Mouse (Mus musculus): ENCODE measurements around the gene Nol12. TPM values are rescaled to one million over a fixed set of nuclear protein-coding genes. Genes with fewer than 3 reads are reported as not detected.

Gene Nol12
- total and polyA plus RNA-seq, 3 experiments: 13.7 to 91.1 (median 33.2) TPM

DNA sequence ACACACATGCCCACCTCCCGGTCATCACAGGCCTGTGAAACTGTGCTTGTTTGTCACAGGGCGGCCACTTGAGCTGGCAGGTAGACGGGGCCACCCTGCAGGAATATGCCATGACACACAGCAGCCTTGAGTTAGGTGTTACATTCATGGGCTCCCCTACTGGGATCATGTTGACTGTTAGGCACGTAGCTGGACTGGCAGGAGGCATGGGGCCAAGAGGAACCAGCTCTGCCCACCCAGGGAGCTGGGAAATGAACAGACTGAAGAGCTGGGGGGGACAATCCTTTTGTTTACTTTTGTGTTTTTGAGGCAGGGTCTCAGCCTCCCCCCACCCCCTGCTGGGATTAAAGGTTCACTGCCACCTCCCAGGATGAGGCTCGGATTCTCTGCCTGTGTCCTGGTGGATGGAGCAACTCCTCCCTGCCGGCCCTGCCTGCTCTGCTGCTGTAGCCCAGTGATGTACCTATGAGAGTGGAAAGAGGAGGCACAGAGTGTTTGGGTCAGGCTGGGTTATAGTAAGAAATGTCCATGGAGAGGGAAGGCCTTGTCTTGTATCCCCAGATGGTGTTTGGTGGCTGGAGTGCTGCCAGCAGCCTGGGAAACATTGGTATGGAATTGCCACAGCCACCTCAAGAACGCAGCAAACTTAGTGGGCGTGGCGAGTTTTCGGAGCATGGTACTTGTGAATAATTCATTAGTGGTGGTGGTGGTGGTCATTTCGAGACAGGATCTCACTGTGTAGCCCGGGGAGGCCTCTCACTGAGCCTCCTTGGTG, 18.5 kb upstream of the Nol12 start:
- no peak overlapping the region for H3K9ac ChIP-seq (ENCODE audit: insufficient read depth, low read depth)
- no peak overlapping the region for H3K27ac ChIP-seq (ENCODE audit: insufficient read depth, low read depth)
- no peak overlapping the region for H3K4me2 ChIP-seq (ENCODE audit: insufficient read depth, low read depth, poor library complexity, severe bottlenecking)
- H3K79me2 ChIP-seq (replicated peaks; ENCODE audit: control insufficient read depth, extremely low read depth, insufficient read depth, poor library complexity, severe bottlenecking): no peaks in the 10 kb centered on the region
- TF ChIP-seq ZNF384 (IDR thresholded peaks at IDR 0.05; ENCODE audit: low read depth, low read length) (no peak), JUND (conservative IDR thresholded peaks at IDR 0.05; ENCODE audit: low read depth, low read length) (no peak), NELFE (IDR thresholded peaks at IDR 0.05; ENCODE audit: low read depth, low read length) (no peak), CHD2 (IDR thresholded peaks at IDR 0.05; ENCODE audit: low read length) (no peak), SIN3A (IDR thresholded peaks at IDR 0.05; ENCODE audit: low read length) (no peak), BHLHE40 (IDR thresholded peaks at IDR 0.05; ENCODE audit: low read depth, low read length) (no peak), POLR2A (IDR thresholded peaks at IDR 0.05; ENCODE audit: low read depth, low read length) (no peak), MEF2A (IDR thresholded peaks at IDR 0.05; ENCODE audit: borderline replicate concordance, low read depth, low read length) (no peak), ETS1 (conservative IDR thresholded peaks at IDR 0.05; ENCODE audit: low read depth, low read length) (no peak), MAFK (IDR thresholded peaks at IDR 0.05; ENCODE audit: insufficient replicate concordance, low read length) (no peak), SMC3 (IDR thresholded peaks at IDR 0.05; ENCODE audit: low read depth, low read length) (no peak), MYC (IDR thresholded peaks at IDR 0.05; ENCODE audit: low read depth, low read length) (no peak), JUN (IDR thresholded peaks at IDR 0.05; ENCODE audit: insufficient read depth, low read depth, low read length) (no peak), USF1 (IDR thresholded peaks at IDR 0.05; ENCODE audit: low read depth, low read length) (no peak), MAZ (IDR thresholded peaks at IDR 0.05; ENCODE audit: low read depth, low read length) (no peak), EP300 (IDR thresholded peaks at IDR 0.05; ENCODE audit: low read length) (no peak), TBP (conservative IDR thresholded peaks at IDR 0.05; ENCODE audit: low read depth, low read length) (no peak), UBTF (IDR thresholded peaks at IDR 0.05; ENCODE audit: low read depth, low read length) (no peak), ELF1 (IDR thresholded peaks at IDR 0.05; ENCODE audit: low read depth, low read length) (no peak), CHD1 (IDR thresholded peaks at IDR 0.05; ENCODE audit: low read depth, low read length) (no peak)
- no peak for DNase-seq (ENCODE audit: extremely low read depth)
- peaks cover 10 to 31% of the 10 kb centered on the region in 2 experiments for H3K4me1 ChIP-seq (ENCODE audit: control insufficient read depth in 1 of 2, insufficient read depth in 2 of 2)
- in situ Hi-C loops (cut with MboI; ENCODE audit: low pct_ligation_motif_present, low pct_unique_long_range_greater_than_20kb, low sequenced_read_pairs): loop anchor here (25.0 kb wide), 1 partner anchor 421 kb away; the partner anchor contains the start of genes Maff and Pla2g6
- peaks cover 8% of the 10 kb centered on the region for H3K9me3 ChIP-seq (replicated peaks; ENCODE audit: low read length)
- dilution Hi-C loops (cut with MboI; ENCODE audit: extremely low pct_ligation_motif_present, extremely low pct_unique_long_range_greater_than_20kb, low sequenced_read_pairs): no loop called here
- peaks cover 16 to 70% of the 10 kb centered on the region in 2 experiments for H3K36me3 ChIP-seq (replicated peaks in 1 of 2; ENCODE audit: control insufficient read depth in 1 of 2, insufficient read depth in 1 of 2, low read length in 1 of 2)
- no peaks in the 10 kb centered on the region for H3K27me3 ChIP-seq (replicated peaks)
- no peak overlapping the region for H3K4me3 ChIP-seq (replicated peaks in 1 of 3; ENCODE audit: low read depth in 2 of 3, low read length in 2 of 3, poor library complexity in 1 of 3)

DNA sequence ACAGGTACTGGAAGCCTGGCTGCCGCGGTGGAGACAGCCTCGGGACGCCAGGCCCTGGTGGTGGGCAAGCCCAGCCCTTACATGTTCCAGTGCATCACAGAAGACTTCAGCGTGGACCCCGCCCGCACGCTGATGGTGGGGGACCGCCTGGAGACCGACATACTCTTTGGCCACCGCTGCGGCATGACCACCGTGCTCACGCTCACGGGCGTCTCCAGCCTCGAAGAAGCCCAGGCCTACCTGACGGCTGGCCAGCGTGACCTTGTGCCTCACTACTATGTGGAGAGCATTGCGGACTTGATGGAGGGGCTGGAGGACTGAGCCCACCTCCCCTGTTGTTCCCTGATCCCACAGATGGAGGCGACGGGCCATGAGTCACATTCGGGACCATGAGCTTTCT, 16.6 kb upstream of the Nol12 start:
- Histone ChIP-seq H3K27ac (ENCODE audit: insufficient read depth, low read depth) (no peak overlapping the region), H3K9me3 (replicated peaks; ENCODE audit: low read length) (peaks cover 11% of the 10 kb centered on the region), H3K9ac (ENCODE audit: insufficient read depth, low read depth) (no peak overlapping the region), H3K4me1 (ENCODE audit: control insufficient read depth in 1 of 2, insufficient read depth in 2 of 2) (peaks cover 19 to 49% of the 10 kb centered on the region in 2 experiments), H3K4me2 (ENCODE audit: insufficient read depth, low read depth, poor library complexity, severe bottlenecking) (no peak overlapping the region), H3K36me3 (replicated peaks in 1 of 2; ENCODE audit: control insufficient read depth in 1 of 2, insufficient read depth in 1 of 2, low read length in 1 of 2) (peaks cover 8 to 57% of the 10 kb centered on the region in 2 experiments), H3K4me3 (replicated peaks in 1 of 3; ENCODE audit: low read depth in 2 of 3, low read length in 2 of 3, poor library complexity in 1 of 3) (no peak overlapping the region), H3K27me3 (replicated peaks) (no peaks in the 10 kb centered on the region), H3K79me2 (replicated peaks; ENCODE audit: control insufficient read depth, extremely low read depth, insufficient read depth, poor library complexity, severe bottlenecking) (no peaks in the 10 kb centered on the region)
- TF ChIP-seq CTCF (conservative IDR thresholded peaks at IDR 0.05 in 1 of 2, IDR thresholded peaks at IDR 0.05 in 1 of 2; ENCODE audit: low read depth in 2 of 2, low read length in 2 of 2): no peak
- TF ChIP-seq ZC3H11A (IDR thresholded peaks at IDR 0.05; ENCODE audit: low read depth, low read length): no peak
- no peak for TF ChIP-seq POLR2AphosphoS2 (IDR thresholded peaks at IDR 0.05; ENCODE audit: low read depth, low read length)
- TF ChIP-seq SMC3 (IDR thresholded peaks at IDR 0.05; ENCODE audit: low read depth, low read length): no peak
- no peak for TF ChIP-seq RAD21 (IDR thresholded peaks at IDR 0.05; ENCODE audit: low read depth, low read length)
- no peak for TF ChIP-seq MXI1 (IDR thresholded peaks at IDR 0.05; ENCODE audit: low read depth, low read length)
- no peak for TF ChIP-seq MAZ (IDR thresholded peaks at IDR 0.05; ENCODE audit: low read depth, low read length)
- TF ChIP-seq SIN3A (IDR thresholded peaks at IDR 0.05; ENCODE audit: low read length): no peak
- no peak for TF ChIP-seq ZNF384 (IDR thresholded peaks at IDR 0.05; ENCODE audit: low read depth, low read length)
- no peak for TF ChIP-seq TBP (conservative IDR thresholded peaks at IDR 0.05; ENCODE audit: low read depth, low read length)
- TF ChIP-seq GABPA (IDR thresholded peaks at IDR 0.05; ENCODE audit: insufficient replicate concordance, low read depth, low read length): no peak
- TF ChIP-seq ELF1 (IDR thresholded peaks at IDR 0.05; ENCODE audit: low read depth, low read length): no peak
- no peak for TF ChIP-seq USF2 (conservative IDR thresholded peaks at IDR 0.05; ENCODE audit: low read depth, low read length)
- no peak for DNase-seq (ENCODE audit: extremely low read depth)
- dilution Hi-C loops (cut with MboI; ENCODE audit: extremely low pct_ligation_motif_present, extremely low pct_unique_long_range_greater_than_20kb, low sequenced_read_pairs) (no loop called here), in situ Hi-C loops (cut with MboI; ENCODE audit: low pct_ligation_motif_present, low pct_unique_long_range_greater_than_20kb, low sequenced_read_pairs) (loop anchor here (25.0 kb wide), 1 partner anchor 419 kb away; the partner anchor contains the start of genes Maff and Pla2g6)
